Mouse (Mus musculus) spleen, adult 2 months (tissue): ENCODE data around the gene Sppl2c.

Source experiments
- CTCF ChIP-seq: fragments of 200-500 bp; IDR thresholded peaks from 2 replicates; pipeline ENCODE4 v1.5.1; 2011; ENCODE audit warnings: mild to moderate bottlenecking, inconsistent platforms; ENCODE audit not compliant: insufficient read depth, insufficient read length, insufficient replicate concordance; ENCODE audit errors: extremely low read depth
- POLR2A ChIP-seq: fragments of 200-500 bp; IDR thresholded peaks from 2 replicates; pipeline ENCODE4 v1.6.1; 2011; ENCODE audit warnings: low read depth, low read length, inconsistent platforms

DNA sequence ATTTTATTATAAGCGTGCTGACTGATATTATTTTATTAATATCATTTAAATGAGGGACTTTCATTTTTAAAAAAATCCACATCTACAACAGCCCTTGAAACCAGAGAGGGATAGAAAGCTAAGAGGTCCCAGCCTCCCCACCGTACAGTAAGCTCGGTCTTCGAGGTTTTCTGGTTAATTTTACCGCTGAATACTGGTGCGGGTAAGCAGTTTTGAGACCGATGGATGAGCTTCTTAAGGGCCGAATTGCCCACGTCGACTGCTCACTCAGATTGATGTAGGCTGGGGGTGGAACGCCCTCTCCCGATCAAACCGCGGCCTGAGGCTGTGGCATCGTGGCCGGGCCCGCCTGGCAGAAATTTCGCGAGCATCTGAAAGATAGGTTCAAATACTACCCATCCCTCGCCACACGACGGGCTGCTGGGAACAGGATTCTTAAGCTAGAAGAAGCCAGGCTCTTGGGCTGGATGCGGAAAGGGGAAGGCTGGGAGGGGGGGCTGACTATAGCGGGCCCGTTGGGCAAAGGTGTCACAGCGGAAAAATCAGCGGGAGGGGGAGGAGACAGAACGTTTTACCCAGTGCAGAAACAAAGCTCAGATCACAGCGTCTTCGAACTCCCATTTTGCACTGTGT is 47.6 kb downstream of the Sppl2c start:
- TF ChIP-seq CTCF (no peak), POLR2A (no peak)
